Mouse (Mus musculus) 416B (cell line): ENCODE measurements around the gene 4933403O08Rik.
A peak's percentile ranks its signal among the peaks of the same experiment; 100 is the strongest.

Experiments used
- DNase-seq: peaks from one replicate; pipeline ENCODE4 v3.0.0; 2011; ENCODE audit warnings: low read depth

The 4933403O08Rik gene

DNA sequence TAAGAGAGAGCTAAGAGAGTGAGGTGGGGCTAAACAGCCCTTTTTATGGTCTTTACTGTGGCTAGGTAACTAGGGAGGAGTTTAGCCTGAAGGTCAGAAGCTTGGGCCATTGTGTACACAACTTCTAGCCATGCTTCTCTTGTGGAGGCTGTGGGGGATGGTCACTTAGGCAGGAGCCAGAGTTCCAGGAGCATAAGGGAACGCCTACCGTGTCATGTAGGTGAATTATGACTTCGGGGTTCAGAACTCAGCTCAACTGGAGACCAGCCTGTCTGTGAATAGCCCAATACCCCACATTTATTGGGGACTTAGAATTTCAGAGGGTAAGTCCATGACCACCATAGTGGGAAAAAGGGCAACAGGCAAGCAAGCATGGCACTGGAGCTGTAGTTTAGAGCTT, at the start of gene 4933403O08Rik:
TSS of gene 4933403O08Rik (plus strand) at position 301 of the 400 bp plus-strand sequence.
- no peak for DNase-seq

DNA sequence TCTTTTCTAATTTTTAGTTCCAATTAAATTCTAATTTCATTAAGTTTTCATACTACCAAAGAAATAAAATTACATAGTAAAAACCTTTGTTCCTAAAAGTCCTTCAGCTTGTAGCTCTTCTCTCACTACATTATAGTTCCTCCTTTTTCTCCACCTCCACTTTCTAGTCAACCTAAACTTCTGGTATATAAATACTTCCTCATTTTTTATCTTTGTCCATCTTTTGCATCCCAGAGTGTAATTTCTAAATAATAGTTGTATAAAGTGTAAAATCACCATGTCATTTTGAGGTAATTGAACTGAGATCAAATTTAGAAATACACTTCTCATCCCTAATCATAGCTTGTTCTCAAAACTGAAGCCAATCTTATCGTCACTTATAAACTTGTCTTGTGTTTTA, 4.1 kb downstream of the 4933403O08Rik start:
- DNase-seq = peak; percentile 8

DNA sequence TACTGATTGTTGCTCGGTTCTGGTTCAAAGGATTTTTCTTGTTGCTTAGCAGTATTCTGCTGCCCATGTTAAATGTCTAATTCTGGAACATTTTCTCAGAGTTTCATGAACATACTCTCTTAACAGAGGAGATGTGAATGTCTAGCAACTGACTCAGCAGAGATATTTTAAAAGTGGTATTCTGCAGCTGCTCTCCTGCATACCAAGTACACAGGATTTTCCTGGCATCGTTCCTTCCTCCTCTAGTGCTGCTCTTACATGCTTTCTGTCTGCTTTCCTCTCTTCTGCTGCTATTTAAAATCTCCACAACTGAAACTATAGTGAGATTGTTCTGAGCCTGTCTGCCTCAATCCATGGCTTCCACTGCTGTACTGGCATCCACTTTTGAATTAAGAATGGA, 16.7 kb downstream of the 4933403O08Rik start:
- DNase-seq = no peak

DNA sequence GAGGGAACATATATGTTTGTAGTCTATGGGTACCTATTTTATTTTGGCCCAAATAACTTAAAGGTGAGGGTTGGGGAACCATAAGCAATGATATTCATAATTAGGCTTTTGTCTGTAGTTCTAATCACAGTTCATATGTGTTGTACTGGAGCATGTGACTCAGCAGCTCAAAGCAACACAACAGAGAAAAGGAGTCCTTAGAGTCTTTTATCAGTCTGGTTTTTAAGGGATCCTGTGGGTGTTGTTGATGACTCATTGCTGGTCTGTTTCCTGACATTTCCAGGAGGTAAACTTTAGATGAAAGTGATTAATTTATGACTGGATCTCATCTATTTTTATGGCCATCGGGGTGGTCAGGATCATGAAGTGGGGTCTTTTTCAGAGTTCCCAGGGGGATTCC, 34.7 kb downstream of the 4933403O08Rik start:
- DNase-seq = peak; percentile 77
